Mouse (Mus musculus): ENCODE results near the gene Rpl36a-ps1. TPM values are rescaled to one million over a fixed set of nuclear protein-coding genes. Genes with fewer than 3 reads are reported as not detected.

The Rpl36a-ps1 gene
- total RNA-seq, 2 experiments from 2014 or later: 2.0 to 8.7 TPM

GRCm38 (mm10) chr14:98951626-98952290 lies 42.4 kb downstream of the Rpl36a-ps1 start:
- DNase-seq: peak; percentile 7

Other genes starting within 250 kb of the Rpl36a-ps1 start
- 10 to 100 TPM; 43.5 to 48.8 TPM for gene Mzt1, start 51.8 kb upstream of the Rpl36a-ps1 start, total RNA-seq (2021)
- 10 to 100 TPM; 11.7 to 14.6 TPM for gene Bora, start 51.9 kb upstream of the Rpl36a-ps1 start, total RNA-seq (2021)
- 1 to 10 TPM; 8.5 to 9.3 TPM for gene Pibf1, start 105.1 kb upstream of the Rpl36a-ps1 start, total RNA-seq (2021)
- gene Dis3, start 105.5 kb upstream of the Rpl36a-ps1 start, total RNA-seq (2021): 10 to 100 TPM; 25.9 to 27.4 TPM

All from heart, postnatal 4 days (tissue).